Mouse (Mus musculus): ENCODE data around the gene Vasp.

Gene Vasp

GRCm38 (mm10) chr7:19210010-19210409 lies 61.6 kb downstream of the Vasp start:
- DNase-seq (ENCODE audit: low read depth, low spot score), result peak; percentile 82

- peak; percentile 80 for DNase-seq (ENCODE audit: low read depth, low spot score)
These were observed 62.1 kb downstream of the Vasp start for GRCm38 (mm10) chr7:19209494-19209893.

- peak; percentile 77 for DNase-seq (ENCODE audit: low read depth, low spot score)
These were observed 62.6 kb downstream of the Vasp start for GRCm38 (mm10) chr7:19208944-19209472.

- DNase-seq (ENCODE audit: low read depth, low spot score), result peak; percentile 69
These were observed 63.3 kb downstream of the Vasp start for GRCm38 (mm10) chr7:19208201-19208910.
